Mouse (Mus musculus) CD4-positive, CD25-positive, alpha-beta regulatory T cell, adult 2 months (primary cell): Measurements from ENCODE around the gene Dgcr6.
"Not testable (repeated sequence)": the region's sequence is repeated elsewhere in the genome, so short reads cannot be mapped to it uniquely, and the experiment has no call there.

ENCODE experiments used
- DNase-seq: peaks from one replicate; pipeline ENCODE4 v3.0.0-alpha.2; 2012; ENCODE audit warnings: low read depth, low spot score

The Dgcr6 gene

DNA sequence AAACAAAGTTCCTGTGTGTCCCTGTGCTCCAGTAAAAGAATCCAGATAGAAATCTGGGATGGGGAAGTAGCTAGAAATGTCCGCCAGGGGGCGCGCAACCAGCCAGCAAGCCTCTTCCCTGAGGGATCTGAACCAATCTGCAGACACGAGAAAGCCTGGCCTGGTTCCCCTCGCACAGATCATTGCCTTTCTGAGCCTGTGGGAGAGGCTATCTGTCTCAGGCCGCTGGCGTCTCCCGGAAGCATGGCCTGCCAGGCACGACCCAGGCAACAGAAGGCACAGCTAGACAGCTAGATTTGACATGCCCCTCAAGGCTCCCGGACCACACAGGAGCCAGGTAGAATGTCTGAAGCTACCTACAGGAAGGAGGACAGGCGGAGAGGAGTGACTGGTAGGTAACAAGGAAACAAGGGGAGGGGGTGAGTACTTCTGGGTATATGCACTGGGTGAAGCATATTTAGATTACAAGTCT is at the start of gene Dgcr6:
Dgcr6 (plus strand) TSS at position 130 of the 472 bp plus-strand sequence.
- DNase-seq, result peak; percentile 77

DNA sequence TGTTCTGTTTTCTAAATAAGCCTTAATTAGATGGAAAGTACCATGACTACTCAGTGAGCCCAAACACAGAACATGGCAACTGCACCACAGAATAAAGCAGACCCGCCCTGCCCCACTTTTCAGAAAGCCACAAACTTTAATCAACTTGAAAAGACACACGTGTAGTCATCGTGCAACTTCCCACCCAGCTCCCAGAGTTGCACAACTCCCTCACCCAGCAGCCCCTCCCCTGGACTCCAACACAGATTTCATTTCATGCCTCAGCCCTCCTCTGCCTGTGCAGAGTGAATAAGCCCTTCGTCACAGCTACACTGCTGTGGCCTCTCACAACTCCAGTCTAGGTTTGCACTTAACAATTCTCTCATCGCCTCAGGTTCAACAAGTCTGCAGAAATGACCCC is 48.1 kb upstream of the Dgcr6 start:
- DNase-seq, result no peak

DNA sequence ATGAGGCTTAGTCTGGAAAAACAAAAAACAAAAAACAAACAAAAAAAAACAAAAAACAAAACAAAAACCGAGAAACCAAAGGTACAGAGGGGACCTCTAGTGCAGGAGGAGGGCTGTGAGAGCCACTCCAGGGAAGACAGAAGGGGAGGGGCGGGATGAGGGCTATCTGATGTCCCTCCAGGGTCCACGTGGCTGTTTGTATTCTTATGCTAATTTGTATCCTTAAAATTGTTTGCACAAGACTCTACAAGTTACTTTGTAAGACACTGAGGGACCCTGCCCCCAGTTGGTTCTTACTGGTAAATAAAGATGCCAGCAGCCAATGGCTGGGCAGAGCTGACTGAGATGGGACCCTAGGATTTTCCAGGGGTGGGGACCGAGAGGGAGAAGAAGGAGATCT is 45.6 kb upstream of the Dgcr6 start:
- no peak for DNase-seq

DNA sequence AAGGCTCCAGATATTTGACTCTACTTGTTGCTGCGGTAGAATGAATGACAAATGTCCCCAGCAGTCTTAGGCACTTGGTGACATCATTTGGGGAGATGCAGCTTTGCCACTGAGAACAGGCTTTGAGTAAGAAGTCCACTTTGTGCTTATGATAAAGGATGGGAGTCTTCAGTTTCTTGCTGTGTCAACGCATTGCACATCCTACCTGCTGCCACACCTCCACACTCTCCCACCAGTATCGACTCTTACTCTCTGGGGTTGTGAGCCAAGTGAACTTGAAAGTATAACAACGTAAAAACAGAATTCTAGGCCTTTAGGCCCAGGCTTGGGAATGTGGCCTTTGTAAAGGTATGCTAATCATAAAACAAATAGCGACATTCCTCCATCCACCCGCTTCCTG is 41.6 kb upstream of the Dgcr6 start:
- DNase-seq, result no peak

DNA sequence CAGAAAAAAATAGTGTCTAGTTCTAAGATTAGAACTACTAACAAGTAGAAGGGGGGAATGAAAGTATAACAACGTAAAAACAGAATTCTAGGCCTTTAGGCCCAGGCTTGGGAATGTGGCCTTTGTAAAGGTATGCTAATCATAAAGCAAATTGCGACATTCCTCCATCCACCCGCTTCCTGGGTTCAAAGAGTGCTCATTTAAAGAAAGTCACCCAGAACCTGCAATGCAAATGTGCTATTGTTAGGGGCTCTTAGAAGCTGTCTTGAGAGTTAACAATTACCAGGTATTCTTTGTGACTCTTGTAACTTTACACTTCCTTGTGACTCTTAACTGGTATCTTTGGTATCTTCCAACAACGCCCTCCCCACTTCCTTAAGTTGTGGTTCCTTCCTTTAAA is 36.2 kb upstream of the Dgcr6 start:
- DNase-seq, result not testable (repeated sequence)

DNA sequence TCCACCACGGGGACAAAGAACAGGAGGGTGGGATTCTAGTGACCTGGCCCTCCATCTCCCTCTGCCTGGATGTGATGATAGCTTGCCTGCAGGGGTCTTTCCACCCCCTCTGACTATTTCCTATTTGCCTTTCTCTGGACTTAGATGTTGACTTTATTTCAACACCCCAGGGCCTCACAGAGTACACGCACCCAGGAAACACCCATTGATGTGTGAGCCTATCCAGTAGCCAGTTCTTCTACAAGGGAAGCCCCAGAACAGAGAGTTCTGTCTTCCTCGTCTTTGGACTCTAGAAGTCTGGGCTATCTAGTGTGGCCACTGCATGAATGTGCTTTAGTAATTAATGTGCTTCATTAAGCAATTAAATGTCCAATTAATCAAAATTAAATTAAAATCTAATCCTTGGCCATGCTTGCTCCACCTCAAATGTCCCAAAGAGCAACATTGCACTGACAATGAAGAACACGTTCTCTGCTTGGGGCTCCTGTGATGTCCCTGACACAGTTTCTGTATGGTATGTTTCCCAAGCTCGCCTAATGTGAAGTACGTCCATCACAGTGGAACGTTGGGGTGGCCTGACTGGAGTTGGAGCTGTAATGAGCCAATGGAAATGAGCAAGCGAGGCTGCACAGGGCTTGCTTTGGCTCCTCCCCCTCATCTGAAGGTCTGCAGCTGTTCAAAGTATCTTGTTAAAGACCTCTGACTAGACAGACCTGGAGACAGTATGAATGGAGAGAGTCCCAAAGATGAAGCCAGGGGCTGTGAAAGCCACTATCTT is 29.7 kb upstream of the Dgcr6 start:
- no peak for DNase-seq

DNA sequence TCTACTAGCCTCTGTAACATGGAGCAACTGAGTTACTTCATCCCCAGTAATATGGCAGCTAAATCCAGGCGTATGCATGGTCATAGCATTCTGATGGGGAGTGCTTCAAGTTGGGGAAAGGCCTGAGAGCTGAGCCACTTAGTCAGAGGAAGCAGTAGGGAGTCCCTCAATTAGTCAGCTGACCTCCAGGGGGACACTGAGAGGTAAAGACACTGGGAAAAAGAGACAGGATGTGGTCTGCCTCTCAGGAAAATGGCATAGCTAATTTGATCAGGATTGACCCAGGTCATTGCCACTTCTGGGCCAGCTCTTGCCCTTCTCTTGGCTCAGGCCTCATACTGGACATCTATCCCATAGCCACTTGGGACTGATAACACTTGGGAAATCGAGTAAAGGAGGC is 25.3 kb upstream of the Dgcr6 start:
- DNase-seq, result no peak

DNA sequence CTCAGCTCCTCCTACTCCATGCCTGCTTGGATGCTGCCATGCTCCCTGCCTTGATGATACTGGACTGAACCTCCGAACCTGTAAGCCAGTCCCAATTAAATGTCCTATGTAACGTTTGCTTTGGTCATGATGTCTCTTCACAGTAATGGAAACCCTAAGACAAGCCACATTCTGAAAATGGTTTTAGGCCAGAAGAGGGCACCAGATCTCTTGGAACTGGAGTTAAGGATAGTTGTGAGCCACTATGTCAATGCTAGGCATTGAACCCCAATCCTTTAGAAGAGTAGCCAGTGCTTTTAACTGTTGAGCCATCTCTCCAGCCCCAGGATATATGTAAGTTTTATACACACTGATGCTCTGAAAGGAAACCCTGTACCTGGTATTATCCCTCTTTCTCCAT is 20.9 kb upstream of the Dgcr6 start:
- peak; percentile 34 for DNase-seq

DNA sequence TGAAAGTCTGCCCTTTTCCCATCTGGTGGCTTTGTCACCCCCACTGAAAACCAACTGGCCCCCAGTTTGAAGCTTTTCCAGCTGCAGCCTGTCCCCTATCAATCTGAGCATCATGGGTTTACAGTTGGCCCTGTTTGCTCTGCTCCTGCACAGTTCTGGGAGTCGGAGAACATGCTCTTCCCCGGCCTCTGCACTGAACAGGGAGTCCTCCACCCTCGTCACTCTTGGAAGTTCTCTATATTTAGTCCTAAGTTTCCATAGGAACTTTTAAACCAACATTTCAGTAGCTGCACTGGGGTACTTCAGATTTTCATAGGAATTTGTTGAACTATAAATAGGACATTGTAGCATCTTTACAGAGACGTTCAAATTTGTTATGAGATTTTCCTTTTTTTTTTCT is 19.4 kb upstream of the Dgcr6 start:
- no peak for DNase-seq

DNA sequence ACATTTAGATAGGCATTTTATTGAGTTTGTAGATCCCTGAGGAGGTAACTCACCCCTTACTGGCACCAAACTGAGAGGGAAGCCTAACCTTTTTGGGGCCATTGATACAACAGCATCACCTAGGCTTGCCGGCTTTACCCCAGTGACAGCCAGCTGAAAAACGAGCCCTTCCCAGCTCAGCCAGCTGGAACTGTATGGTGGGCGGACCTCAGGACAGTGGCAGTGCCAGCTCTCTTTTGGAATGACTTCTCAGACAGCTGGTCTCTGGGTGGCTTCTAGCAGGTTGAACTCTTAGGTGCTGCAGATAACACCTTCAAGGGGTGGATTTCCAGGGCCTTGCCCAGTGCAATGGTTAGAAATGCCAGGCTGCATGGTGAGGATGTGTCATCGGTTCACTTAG is 18.4 kb upstream of the Dgcr6 start:
- no peak for DNase-seq

DNA sequence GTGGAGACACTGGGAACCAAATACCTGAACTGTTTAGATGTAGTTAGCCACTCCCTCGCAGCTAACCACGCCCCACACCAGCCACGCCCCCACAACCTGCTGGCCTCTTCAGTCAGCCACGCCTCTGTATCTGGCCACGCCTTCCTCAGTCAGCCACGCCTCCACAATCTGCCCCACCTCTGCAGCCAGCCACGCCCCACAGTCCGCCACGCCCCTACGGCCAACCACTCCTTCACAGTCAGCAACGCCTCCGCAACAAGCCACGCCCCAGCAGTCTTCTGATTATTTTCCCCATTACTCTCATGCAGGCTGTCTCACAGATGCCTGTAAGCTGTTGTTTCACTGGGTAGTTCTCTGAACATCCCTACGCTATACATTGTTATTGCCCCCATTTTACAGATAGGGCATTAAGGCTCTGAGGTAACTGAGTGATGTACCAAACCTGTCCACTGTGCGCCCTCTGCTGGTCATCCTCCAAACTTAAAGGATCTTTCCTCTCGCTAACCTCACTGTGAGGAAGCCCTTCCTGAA is 16.2 kb upstream of the Dgcr6 start:
- peak; percentile 83 for DNase-seq

DNA sequence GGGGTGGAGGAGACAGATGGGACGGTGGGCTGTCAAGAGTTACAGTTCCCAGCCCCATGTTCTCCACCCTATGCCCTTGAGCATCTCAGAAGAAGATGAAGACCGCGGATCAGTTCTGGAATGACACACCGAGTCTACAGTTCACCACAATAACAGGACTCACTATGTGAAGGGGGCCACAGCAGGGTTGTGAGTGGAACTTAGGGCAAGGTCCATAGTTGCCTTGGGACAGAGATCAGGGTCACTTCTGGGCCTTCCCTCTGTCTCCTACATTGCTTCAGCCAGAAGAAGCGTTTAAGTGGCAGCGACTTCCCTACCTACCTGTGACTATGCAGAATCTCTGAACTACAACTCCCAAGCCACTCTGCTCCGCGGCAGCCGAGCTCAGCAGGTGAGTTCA is 15.6 kb upstream of the Dgcr6 start:
- no peak for DNase-seq

DNA sequence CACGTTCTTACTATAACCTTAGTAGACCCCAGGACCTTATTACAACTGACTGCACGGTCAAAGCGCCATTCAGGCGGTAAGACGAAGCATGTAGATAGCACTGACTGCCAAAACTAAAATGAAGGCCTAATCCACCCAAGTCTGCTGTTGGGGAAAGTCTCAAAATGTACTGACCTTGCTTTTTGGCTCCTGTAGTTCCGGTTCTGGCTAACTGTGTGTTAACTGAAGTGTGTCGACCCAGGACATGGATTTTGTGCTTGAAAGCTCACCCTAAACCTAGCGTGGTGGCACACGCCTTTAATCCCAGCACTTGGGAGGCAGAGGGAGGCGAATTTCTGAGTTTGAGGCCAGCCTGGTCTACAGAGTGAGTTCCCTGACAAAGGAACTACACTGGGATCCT is 7.7 kb upstream of the Dgcr6 start:
- DNase-seq, result no peak

DNA sequence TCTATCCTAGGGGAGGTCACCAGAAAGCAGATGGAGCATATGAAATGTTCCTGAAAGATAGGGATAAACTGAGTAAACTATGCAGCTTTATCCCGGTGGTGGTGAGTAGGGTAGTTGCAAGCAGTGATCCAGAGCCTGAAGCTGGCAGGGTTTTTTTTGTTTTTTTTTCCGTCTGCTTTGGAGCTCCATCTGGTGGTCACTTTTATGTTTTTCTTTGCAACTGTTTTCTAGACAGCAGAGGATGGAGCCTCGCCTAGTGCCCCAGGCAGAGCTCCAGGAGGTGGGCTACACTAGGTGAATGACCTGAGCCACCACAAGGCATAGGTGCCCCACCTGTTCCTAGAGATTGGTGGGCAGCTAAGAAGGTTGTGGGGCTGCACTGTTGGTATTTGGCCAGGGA is 5.0 kb upstream of the Dgcr6 start:
- peak; percentile 67 for DNase-seq

DNA sequence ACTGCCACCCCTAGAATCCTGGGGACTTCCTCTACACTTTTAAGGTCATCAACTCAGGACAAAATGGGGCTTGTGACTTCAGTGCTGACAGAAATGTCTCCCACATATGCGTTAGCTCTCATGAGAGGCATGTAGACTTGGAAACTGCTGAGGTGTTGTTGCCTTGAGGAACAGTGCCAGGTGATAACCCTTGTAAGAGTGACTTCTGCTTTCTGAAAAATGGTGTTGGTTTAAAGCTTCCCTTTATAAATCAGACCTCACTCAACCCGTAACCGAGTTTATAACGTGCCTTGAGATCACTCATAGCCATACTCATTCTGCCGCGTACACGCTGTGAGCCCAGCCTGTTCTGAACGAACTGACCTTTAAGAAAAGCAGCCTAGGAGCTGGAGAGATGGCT is 4.6 kb upstream of the Dgcr6 start:
- no peak for DNase-seq

DNA sequence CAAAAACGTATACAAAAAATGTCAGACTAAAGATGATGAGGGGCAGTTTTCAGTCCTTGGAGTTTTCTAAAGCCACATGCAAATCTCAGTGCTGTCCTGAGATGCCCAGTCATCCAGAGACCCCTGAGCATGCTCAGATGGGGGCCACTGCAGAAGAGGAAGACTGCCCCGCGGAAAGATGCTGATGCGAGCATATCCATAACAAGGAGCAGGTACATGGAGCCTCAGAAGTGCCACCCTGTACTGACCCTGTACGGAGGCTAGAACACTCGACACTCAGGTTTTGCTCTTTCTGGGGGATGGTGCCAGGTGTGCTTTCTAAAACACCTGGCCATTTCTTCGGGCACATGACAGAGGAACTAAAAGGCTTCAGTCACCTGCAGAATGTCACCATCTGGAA is 338 bp upstream of the Dgcr6 start:
- DNase-seq, result no peak

DNA sequence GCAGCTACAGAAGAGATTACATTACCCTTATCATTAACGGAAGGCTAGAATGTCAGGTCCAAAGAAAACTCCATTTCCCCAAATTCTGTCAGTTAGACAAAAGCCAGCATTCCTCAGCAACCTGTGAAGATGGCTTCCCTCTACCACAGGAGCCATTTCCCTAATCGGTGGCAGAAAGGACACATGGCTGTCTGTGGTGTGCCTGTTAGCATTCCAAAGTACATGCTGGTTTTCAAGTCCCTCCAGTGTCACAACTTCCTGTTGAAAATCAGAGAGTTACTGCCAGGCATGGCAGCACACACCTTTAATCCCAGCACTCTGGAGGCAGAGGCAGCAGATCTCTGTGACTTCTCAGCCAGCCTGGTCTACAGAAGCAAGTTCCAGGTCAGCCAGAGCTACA is 3.6 kb downstream of the Dgcr6 start:
- DNase-seq, result no peak

DNA sequence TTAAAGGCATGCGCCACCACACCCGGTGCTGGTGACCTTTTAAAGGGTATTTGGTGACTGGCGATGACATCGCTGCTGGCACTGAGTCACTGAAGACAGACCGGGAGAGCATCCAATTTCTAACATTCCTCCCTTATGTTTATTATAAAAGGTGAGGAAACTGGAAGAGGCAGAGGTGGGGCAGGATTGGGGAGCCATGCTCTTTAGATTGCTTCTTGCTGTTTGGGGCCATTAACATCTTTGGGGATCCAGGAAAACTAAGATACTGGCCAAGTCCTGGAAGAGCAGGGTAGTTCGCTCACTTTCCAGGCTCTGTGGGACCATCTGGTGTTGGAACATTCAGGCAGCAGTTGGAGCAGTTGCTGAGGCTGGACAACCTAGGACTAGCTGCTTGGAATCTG is 5.7 kb downstream of the Dgcr6 start:
- DNase-seq, result no peak

DNA sequence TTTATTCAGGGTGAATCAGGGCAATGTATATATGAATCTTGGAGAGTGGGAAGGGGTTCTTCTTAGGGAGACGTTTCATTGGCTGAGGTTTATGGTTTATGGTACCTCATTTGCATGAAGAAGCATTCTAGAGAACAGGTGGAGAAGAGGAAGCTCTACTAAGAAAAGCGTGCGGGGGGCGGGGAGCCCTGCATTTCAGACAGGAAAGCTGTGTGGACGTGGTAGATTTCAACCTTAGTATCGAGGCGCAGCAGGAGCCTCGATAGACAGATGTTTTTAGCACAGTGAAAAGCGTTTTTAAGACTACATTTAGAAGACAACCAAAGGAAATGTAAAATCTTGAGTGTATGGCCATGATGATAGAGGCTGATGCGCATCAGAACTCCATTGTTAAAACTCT is 6.6 kb downstream of the Dgcr6 start:
- DNase-seq, result no peak

DNA sequence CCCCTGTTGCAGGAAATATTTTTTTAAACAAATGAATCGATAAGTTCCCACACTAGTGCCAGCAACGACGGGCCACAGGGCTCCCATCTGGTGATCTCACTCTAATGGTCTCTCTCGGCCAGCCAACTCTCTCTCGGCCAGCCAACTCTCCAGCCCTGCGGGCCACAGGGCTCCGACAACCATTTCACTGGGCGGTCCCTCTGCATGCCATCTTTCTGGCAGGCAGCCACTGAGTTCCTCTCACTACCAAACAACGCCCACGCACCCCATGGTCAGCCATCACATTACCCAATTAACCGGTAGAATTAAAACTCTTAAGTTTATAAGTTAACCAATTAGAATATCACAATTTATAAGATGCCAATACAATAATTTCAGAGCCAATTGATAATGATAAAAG is 8.5 kb downstream of the Dgcr6 start:
- DNase-seq, result no peak

DNA sequence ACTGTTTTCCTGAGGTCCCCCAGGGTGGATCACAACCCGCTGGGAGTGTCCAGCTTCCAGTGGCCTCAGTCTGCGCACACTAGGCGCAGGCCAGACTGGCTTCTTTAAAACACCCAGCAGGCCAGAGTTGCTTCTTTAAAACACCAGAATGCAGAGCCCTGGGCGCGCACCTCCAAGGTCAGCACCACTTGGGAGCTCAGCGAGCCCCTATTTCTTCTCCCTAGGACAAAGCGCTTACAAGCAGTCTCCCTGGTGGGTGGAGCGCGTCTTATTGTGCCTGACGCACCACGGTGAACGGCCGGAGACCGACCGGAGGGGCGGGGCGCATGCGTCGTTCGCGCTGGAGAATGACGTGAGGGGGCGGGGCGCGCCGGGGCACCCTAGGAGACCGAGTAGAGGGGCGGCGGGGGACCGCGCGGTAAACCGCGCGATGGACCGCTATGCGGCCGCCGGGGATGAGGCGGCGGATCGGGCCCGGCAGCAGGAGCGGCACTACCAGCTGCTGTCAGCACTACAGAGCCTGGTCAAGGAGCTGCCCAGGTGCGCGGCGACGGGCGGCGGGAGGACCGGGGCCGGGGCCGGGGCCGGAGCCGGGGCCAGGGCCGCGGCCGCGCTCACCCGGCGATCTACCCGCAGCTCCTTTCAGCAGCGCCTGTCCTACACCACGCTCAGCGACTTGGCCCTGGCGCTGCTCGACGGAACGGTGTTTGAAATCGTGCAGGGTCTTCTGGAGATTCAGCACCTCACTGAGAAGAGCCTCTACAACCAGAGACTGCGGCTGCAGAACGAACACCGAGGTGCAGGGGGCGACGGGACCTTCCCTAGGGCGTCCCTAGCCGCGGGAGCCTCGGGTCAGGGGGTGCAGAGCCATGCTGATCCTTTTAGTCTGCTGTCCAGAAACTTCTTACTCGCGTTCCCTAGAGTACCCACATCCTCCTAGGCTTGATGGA is 13.7 kb downstream of the Dgcr6 start:
- peak; percentile 95 for DNase-seq

DNA sequence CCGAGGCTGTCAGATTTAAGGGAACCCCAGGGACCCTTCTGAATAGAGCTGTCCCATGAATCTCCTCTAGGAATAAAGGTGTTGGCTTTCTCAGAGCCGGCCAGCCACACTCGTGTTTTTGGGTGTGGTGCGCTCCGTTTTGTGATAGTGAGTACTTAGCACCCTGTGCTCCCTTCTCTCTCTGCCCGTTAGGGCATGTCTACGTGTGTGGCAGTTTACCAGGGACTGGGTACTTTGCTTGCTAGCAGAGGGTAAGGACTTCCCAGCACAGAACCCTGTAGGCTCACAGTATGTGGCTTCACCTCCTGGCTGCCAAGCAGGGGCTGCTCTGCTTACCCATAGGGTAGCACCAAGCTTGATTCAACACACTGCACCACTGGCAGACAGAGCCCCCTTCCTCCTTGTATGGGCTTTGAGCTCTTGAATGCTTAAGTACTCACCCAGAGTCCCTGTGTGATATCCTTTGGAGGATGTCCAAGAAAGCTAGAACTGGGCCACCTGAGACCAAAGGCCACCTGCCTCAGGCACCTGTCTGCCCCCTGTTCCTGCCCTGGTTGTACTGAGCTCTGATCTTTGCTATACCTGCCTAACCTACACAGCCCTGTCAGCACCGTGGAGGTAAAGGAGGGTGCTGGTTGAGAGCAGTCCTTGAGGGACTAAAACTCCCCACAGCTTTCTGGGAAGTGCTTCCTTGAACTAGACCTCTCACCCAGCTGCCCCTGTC is 16.2 kb downstream of the Dgcr6 start:
- no peak for DNase-seq
